Mouse (Mus musculus) liver, postnatal 0 days (tissue): ENCODE data around the gene Hhat. TPM values are rescaled to one million over a fixed set of nuclear protein-coding genes. Genes with fewer than 3 reads are reported as not detected.

Experiments
- ATAC-seq: fragments of 200-750 bp; cut with Nextera tagmentation; 2 replicates; pipeline ENCODE4 v1.8.0; 2017; ENCODE audit warnings: mild to moderate bottlenecking, moderate library complexity
- DNase-seq: peaks from one replicate; pipeline ENCODE4 v3.0.0-alpha.2; 2016
- H3K27ac ChIP-seq: fragments of 300-500 bp; sonication (generic); 2 replicates; pipeline ENCODE4 v1.5.1; 2014; ENCODE audit warnings: antibody characterized with exemption, moderate library complexity, mild to moderate bottlenecking, low read depth
- H3K27me3 ChIP-seq: fragments of 300-500 bp; sonication (generic); 2 replicates; pipeline ENCODE4 v1.6.1; 2014; ENCODE audit warnings: low read length, control low read depth, mixed read lengths; ENCODE audit not compliant: insufficient read depth
- H3K36me3 ChIP-seq: fragments of 300-500 bp; sonication (generic); replicated peaks from 2 replicates; pipeline ENCODE4 v1.6.1; 2014; ENCODE audit warnings: mild to moderate bottlenecking, control low read depth, low read length, moderate library complexity, mixed read lengths; ENCODE audit not compliant: insufficient read depth
- H3K4me1 ChIP-seq: fragments of 300-500 bp; sonication (generic); 2 replicates; pipeline ENCODE4 v1.6.1; 2014; ENCODE audit warnings: antibody characterized with exemption, mild to moderate bottlenecking, control low read depth; ENCODE audit not compliant: insufficient read depth
- H3K4me2 ChIP-seq: fragments of 300-500 bp; sonication (generic); 2 replicates; pipeline ENCODE4 v1.6.1; 2014; ENCODE audit warnings: low read depth, mild to moderate bottlenecking, low read length, moderate library complexity, mixed read lengths
- H3K4me3 ChIP-seq: fragments of 300-500 bp; sonication (generic); 2 replicates; pipeline ENCODE4 v1.5.1; 2014; ENCODE audit warnings: low read depth, low read length
- H3K9ac ChIP-seq: fragments of 300-500 bp; sonication (generic); replicated peaks from 2 replicates; pipeline ENCODE4 v1.6.1; 2014; ENCODE audit warnings: mild to moderate bottlenecking, moderate library complexity
- H3K9me3 ChIP-seq: fragments of 300-500 bp; sonication (generic); 2 replicates; pipeline ENCODE4 v1.6.1; 2016; ENCODE audit warnings: mild to moderate bottlenecking, control low read depth, low read length, mixed read lengths
- CTCF ChIP-seq: sonication (generic); IDR thresholded peaks from 2 replicates; pipeline ENCODE4 v1.5.1; 2016; ENCODE audit warnings: antibody characterized with exemption, low read depth
- EP300 ChIP-seq: IDR thresholded peaks from 2 replicates; pipeline ENCODE4 v1.6.1; 2016; ENCODE audit warnings: antibody characterized with exemption, low read depth, mild to moderate bottlenecking
- WGBS: fragments of 180-500 bp; shearing (Covaris S2); extraction: QIAGEN DNeasy Blood & Tissue Kit; methylation state at CpG from one replicate; pipeline ENCODE4 v1.1.7; 2014; ENCODE audit not compliant: insufficient replicate concordance; 5-methylcytosine and 5-hydroxymethylcytosine counted together
- polyA plus RNA-seq: library from polyadenylated mRNA; unstranded; fragments of >200 nt; fragmentation: Nextera tagmentation; extraction: Ambion mirVana; gene quantifications from 2 replicates; pipeline ENCODE4 v1.2.1, GENCODE M21; 2015

Gene Hhat
- polyA plus RNA-seq, 1 experiment from 2014 or later: 1.1 TPM

- WGBS: 48% methylated on average over 4 of the region's 4 CpGs
- Histone ChIP-seq H3K27me3 (peaks cover 10% of the 10 kb centered on the region), H3K4me1 (no peaks in the 10 kb centered on the region), H3K9me3 (no peaks in the 10 kb centered on the region), H3K4me2 (no peak overlapping the region), H3K4me3 (no peak overlapping the region), H3K36me3 (no peaks in the 10 kb centered on the region), H3K9ac (no peak overlapping the region), H3K27ac (no peak overlapping the region)
- ATAC-seq: no peak
- DNase-seq: no peak
- TF ChIP-seq EP300: no peak
- no peak for TF ChIP-seq CTCF
Observed at GRCm38 (mm10) chr1:192451722-192452121, 319.3 kb downstream of the Hhat start.

GRCm38 (mm10) chr1:192450425-192450824, 320.6 kb downstream of the Hhat start:
- Histone ChIP-seq H3K27ac (no peak overlapping the region), H3K27me3 (peaks cover 10% of the 10 kb centered on the region), H3K36me3 (no peaks in the 10 kb centered on the region), H3K4me1 (no peaks in the 10 kb centered on the region), H3K9ac (no peak overlapping the region), H3K4me2 (no peak overlapping the region), H3K9me3 (no peaks in the 10 kb centered on the region), H3K4me3 (no peak overlapping the region)
- no peak for DNase-seq
- TF ChIP-seq CTCF: no peak
- TF ChIP-seq EP300: no peak
- no peak for ATAC-seq

GRCm38 (mm10) chr1:192449572-192450351, 321.3 kb downstream of the Hhat start:
- ATAC-seq (no peak), DNase-seq (no peak)
- no peak overlapping the region for H3K27ac ChIP-seq
- H3K4me1 ChIP-seq: no peaks in the 10 kb centered on the region
- no peaks in the 10 kb centered on the region for H3K9me3 ChIP-seq
- H3K27me3 ChIP-seq: peaks cover 10% of the 10 kb centered on the region
- no peak for TF ChIP-seq EP300
- TF ChIP-seq CTCF: no peak
- H3K4me2 ChIP-seq: no peak overlapping the region
- no peak overlapping the region for H3K9ac ChIP-seq
- no peak overlapping the region for H3K4me3 ChIP-seq
- no peaks in the 10 kb centered on the region for H3K36me3 ChIP-seq
- 39% methylated on average over 4 of the region's 4 CpGs for WGBS

- Histone ChIP-seq H3K36me3 (no peaks in the 10 kb centered on the region), H3K27ac (no peak overlapping the region), H3K4me1 (no peaks in the 10 kb centered on the region), H3K27me3 (peaks cover 13% of the 10 kb centered on the region), H3K4me3 (no peak overlapping the region), H3K9ac (no peak overlapping the region), H3K9me3 (no peaks in the 10 kb centered on the region), H3K4me2 (no peak overlapping the region)
- 76% methylated on average over 1 of the region's 1 CpGs for WGBS
- no peak for ATAC-seq
- DNase-seq: no peak
- TF ChIP-seq CTCF (no peak), EP300 (no peak)
Observed at GRCm38 (mm10) chr1:192448512-192448911, 322.5 kb downstream of the Hhat start.

GRCm38 (mm10) chr1:192447666-192448065, 323.4 kb downstream of the Hhat start:
- peaks cover 13% of the 10 kb centered on the region for H3K27me3 ChIP-seq
- H3K36me3 ChIP-seq: no peaks in the 10 kb centered on the region
- H3K4me3 ChIP-seq: no peak overlapping the region
- H3K27ac ChIP-seq: no peak overlapping the region
- no peak overlapping the region for H3K9ac ChIP-seq
- 38% methylated on average over 2 of the region's 2 CpGs for WGBS
- H3K9me3 ChIP-seq: no peaks in the 10 kb centered on the region
- no peak for ATAC-seq
- DNase-seq: no peak
- no peaks in the 10 kb centered on the region for H3K4me1 ChIP-seq
- no peak for TF ChIP-seq EP300
- TF ChIP-seq CTCF: no peak
- no peak overlapping the region for H3K4me2 ChIP-seq

Other genes with a start within 250 kb of the Hhat start
- gene Sertad4, start 84.5 kb upstream of the Hhat start, polyA plus RNA-seq: 0.28 and 0.37 TPM in 2 replicates